ENCODE assay signal across 26 mouse cellular contexts in genomic region chr12:31183632-31184031, GRCm38 (mm10). TPM values are rescaled to one million over a fixed set of nuclear protein-coding genes. Genes with fewer than 3 reads are reported as not detected.
DNase-seq lines count a peak whose midpoint lies in the region; ATAC-seq lines count a peak whose summit lies in the region.
"Had no signal": no experiment of that assay in that cellular context is flagged by ENCODE, and none has a peak within 500 bp of the region (broad histone marks: within the 10 kb centered on the region; RNA-seq: fewer than 3 reads in every experiment).

No protein-coding gene starts in this region.

- H3K36me3 ChIP-seq in heart, embryonic 10.5 days, result no peaks in the 10 kb centered on the region
- no peaks in the 10 kb centered on the region for H3K36me3 ChIP-seq in embryonic facial prominence, embryonic 15.5 days
- H3K36me3 ChIP-seq: forebrain, embryonic 15.5 days; kidney, embryonic 15.5 days; limb, embryonic 12.5 days; liver, embryonic 15.5 days; midbrain, embryonic 10.5 days had no signal

- no peak overlapping the region for H3K27ac ChIP-seq in heart, embryonic 10.5 days
- peak overlapping the region; percentile 80; the same call in 1 of the 2 replicates for H3K27ac ChIP-seq in embryonic facial prominence, embryonic 15.5 days (replicated peaks)
- H3K27ac ChIP-seq: forebrain, embryonic 15.5 days; layer of hippocampus, adult 2 months; liver, embryonic 15.5 days; midbrain, embryonic 10.5 days had no signal

- no peak overlapping the region for H3K4me2 ChIP-seq in embryonic facial prominence, embryonic 15.5 days (replicated peaks)
- H3K4me2 ChIP-seq: forebrain, embryonic 15.5 days; kidney, embryonic 15.5 days; limb, embryonic 12.5 days; liver, embryonic 15.5 days had no signal

- WGBS in heart, embryonic 10.5 days, result 34% methylated on average over 4 of the region's 4 CpGs
- WGBS in embryonic facial prominence, embryonic 15.5 days, result 66% methylated on average over 4 of the region's 4 CpGs

- no peak for ATAC-seq in embryonic facial prominence, embryonic 15.5 days (ENCODE audit: insufficient number of reproducible peaks, low FRiP score, low TSS enrichment, low read depth)
- ATAC-seq: forebrain, embryonic 15.5 days; inflammation-experienced regulatory T-cells, adult 6 months had no signal

- H3K4me3 ChIP-seq in heart, embryonic 10.5 days, result no peak overlapping the region
- no peak overlapping the region for H3K4me3 ChIP-seq in embryonic facial prominence, embryonic 15.5 days (replicated peaks)
- H3K4me3 ChIP-seq: forebrain, embryonic 15.5 days; kidney, embryonic 15.5 days; layer of hippocampus, adult 2 months; limb, embryonic 12.5 days; liver, embryonic 15.5 days; midbrain, embryonic 10.5 days; myocyte had no signal

- intact Hi-C loops in heart, postnatal 10 days (cut with DNase I), result no loop called here

- H3K9ac ChIP-seq in embryonic facial prominence, embryonic 15.5 days, result no peak overlapping the region
- H3K9ac ChIP-seq: forebrain, embryonic 15.5 days; kidney, embryonic 15.5 days; limb, embryonic 12.5 days; liver, embryonic 15.5 days had no signal

- no peaks in the 10 kb centered on the region for H3K27me3 ChIP-seq in heart, embryonic 10.5 days (ENCODE audit: insufficient read depth, poor library complexity, severe bottlenecking)
- no peaks in the 10 kb centered on the region for H3K27me3 ChIP-seq in embryonic facial prominence, embryonic 15.5 days
- H3K27me3 ChIP-seq: CH12.LX; forebrain, embryonic 15.5 days; kidney, embryonic 15.5 days; limb, embryonic 12.5 days; liver, embryonic 15.5 days had no signal

- H3K4me1 ChIP-seq in heart, embryonic 10.5 days, result peaks cover 20% of the 10 kb centered on the region
- peaks cover 32% of the 10 kb centered on the region for H3K4me1 ChIP-seq in embryonic facial prominence, embryonic 15.5 days
- H3K4me1 ChIP-seq: liver, embryonic 15.5 days had no signal

- peak; percentile 97 for DNase-seq in heart, adult 11 months
- DNase-seq in heart, embryonic 10.5 days (ENCODE audit: low spot score), result no peak
- DNase-seq in heart, postnatal 10 days, result peak; percentile 76 to 85
- peak; percentile 66 for DNase-seq in lung, postnatal 10 days
- no peak for DNase-seq in adrenal gland, postnatal 36 days
- no peak for DNase-seq in thymus, postnatal 36 days
- no peak for DNase-seq in adrenal gland, postnatal 25 days
- DNase-seq: cerebellum, adult 11 months; retina, postnatal 1 day; thymus, postnatal 14 days had no signal

- H3K9me3 ChIP-seq in heart, embryonic 10.5 days, result no peaks in the 10 kb centered on the region
- H3K9me3 ChIP-seq in embryonic facial prominence, embryonic 15.5 days (replicated peaks), result no peaks in the 10 kb centered on the region
- H3K9me3 ChIP-seq: forebrain, embryonic 15.5 days; kidney, embryonic 15.5 days; limb, embryonic 12.5 days; liver, embryonic 15.5 days; midbrain, embryonic 10.5 days had no signal

RNA-seq across cellular contexts. Expression of gene Gm6993, which starts 56.9 kb away (rescaled TPM):
- not detected in 2 replicates for polyA plus RNA-seq in heart, embryonic 10.5 days (2016; fragmentation: Nextera tagmentation; extraction: Ambion mirVana)
- not detected in 2 replicates for polyA plus RNA-seq in embryonic facial prominence, embryonic 15.5 days (2015; fragmentation: Nextera tagmentation; extraction: Ambion mirVana)
- total RNA-seq in heart, postnatal 10 days (2021), result not detected
- not detected for total RNA-seq in adrenal gland, postnatal 36 days (2021)
- total RNA-seq in adrenal gland, postnatal 25 days (2021), result not detected in 2 replicates
- total RNA-seq: CH12.LX; common myeloid progenitor, adult 5-6 weeks; gastrocnemius, adult 8-10 months; hematopoietic stem cell, adult 5-6 weeks; layer of hippocampus, adult 2 months; left cerebral cortex, adult 18-20 months; neutrophil, adult 5-6 weeks had no signal
- polyA plus RNA-seq: forebrain, embryonic 15.5 days; inflammation-experienced regulatory T-cells, adult 6 months; kidney, embryonic 15.5 days; limb, embryonic 12.5 days; liver, embryonic 15.5 days; midbrain, embryonic 10.5 days; myocyte; stomach, embryonic 16.5 days had no signal

Comparison
In these comparisons a context has a peak if more than half of its experiments do, and no peak if none do; other contexts are left out.
1. DNase-seq: peak in heart, adult 11 months (single experiment), heart, postnatal 10 days (2 of 2) and lung, postnatal 10 days (single experiment); none in heart, embryonic 10.5 days (single experiment), adrenal gland, postnatal 36 days (0 of 2), thymus, postnatal 36 days (0 of 2) and adrenal gland, postnatal 25 days (single experiment).